Mouse (Mus musculus): ENCODE data around the gene Naa30.
"Not testable (repeated sequence)": the region's sequence is repeated elsewhere in the genome, so short reads cannot be mapped to it uniquely, and the experiment has no call there.

Gene Naa30

GRCm38 (mm10) chr14:49171867-49172581, at the start of gene Naa30:
Gene Naa30, plus strand, starts transcription at chr14:49172226.
- DNase-seq (ENCODE audit: low read depth) = peak; percentile 86

- DNase-seq (ENCODE audit: low read depth) = no peak
Measured at GRCm38 (mm10) chr14:49127162-49127779, 44.8 kb upstream of the Naa30 start.

- DNase-seq (ENCODE audit: low read depth) = no peak
Measured at GRCm38 (mm10) chr14:49128544-49129263, 43.3 kb upstream of the Naa30 start.

- no peak for DNase-seq (ENCODE audit: low read depth)
Measured at GRCm38 (mm10) chr14:49132391-49132790, 39.6 kb upstream of the Naa30 start.

DNA sequence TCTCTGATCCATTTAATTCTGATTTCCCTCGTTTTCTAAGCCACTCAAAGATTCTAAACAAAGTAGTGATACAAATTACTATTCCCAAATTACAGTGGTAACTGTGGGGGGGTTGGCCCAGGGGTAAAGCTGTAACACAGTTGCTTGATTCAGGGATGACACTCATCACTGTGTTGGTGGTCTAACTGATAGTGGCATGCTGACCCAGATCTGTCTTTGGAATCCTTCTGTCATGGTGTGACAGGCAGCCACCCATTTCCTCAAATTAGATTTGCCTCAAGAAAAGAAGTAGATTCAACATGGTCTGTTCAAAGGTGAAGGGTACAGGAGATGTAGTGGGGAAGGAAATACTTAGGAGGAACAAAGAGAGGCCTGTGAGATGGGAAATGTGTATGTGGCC, 33.9 kb upstream of the Naa30 start:
- no peak for DNase-seq (ENCODE audit: low read depth)

DNA sequence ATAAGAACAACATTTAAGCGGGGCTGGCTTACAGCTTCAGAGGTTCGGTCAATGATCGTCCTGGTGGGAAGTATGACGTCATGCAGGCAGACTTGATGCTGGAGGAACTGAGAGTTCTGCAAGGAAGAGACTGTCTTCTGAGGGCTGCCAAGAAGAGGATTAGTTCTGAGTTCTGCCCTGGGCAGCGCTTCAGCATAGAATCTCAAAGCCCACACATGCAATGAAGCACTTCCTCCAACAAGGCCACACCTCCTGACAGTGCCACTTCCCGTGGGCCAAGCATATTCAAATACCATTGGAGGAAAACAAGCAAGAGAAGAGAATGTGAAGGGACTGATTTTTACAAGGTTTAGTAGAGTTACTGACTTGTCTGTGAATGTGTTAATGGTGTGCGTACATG, 31.3 kb upstream of the Naa30 start:
- DNase-seq (ENCODE audit: low read depth) = no peak

DNA sequence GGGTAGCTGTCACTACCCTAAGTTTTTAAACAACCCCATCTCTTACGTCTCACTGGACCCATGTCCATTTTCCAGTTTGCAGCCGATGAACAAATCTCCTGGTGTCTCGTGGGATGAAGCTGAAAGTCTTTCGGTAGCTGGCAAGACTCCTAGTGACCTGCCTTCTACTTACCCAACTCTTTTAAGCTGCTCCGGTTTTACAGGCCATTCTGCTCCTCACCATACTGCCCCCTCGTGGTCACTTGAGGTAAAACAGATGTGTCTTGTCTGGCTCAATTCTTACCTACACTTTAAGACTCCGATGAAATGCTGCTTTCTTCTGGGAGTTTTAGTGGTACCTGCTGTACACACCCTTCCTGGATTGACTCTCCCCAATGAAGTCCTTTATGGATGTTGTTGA, 18.2 kb upstream of the Naa30 start:
- DNase-seq (ENCODE audit: low read depth) = peak; percentile 63

DNA sequence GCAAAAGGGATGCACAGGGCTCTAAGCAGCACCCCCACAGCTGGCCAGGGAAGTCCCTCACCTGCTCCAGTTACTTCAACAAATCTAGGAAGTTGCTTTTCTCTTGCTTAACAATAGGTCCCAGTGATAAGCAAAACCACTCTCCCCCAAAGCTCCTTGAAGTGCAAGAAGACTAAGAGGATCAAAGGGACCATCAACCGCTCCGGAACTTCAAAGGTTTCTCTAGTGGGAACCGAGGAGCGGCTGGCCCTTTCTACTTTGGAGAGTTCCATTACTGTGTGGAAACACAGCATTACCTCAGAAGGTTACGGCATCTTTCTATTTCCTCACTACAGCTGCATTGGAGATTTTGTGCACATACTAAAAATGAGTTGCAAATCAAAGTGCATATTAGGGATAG, 16.5 kb upstream of the Naa30 start:
- DNase-seq (ENCODE audit: low read depth) = no peak

- DNase-seq (ENCODE audit: low read depth) = no peak
Measured at GRCm38 (mm10) chr14:49158143-49158925, 13.7 kb upstream of the Naa30 start.

DNA sequence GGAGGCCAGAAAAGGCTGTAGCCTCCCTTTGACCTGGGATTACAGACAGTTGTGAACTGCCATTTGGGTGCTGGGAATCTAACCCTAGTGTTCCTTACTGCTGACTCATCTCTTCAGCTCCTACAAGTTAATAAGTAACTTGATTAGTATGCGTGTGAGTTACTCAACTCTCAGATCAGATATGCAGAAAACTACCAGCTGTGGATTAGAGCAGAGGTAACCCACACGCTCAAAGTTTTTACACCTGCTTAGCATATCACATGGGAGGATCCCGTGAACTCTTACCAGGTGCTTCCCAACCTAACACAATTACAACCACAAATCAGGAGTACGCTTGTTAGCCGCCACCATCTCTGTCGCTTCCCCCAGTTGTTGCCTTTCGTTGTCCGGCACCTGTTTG, 740 bp upstream of the Naa30 start:
- DNase-seq (ENCODE audit: low read depth) = no peak

GRCm38 (mm10) chr14:49172582-49172988, 559 bp downstream of the Naa30 start:
- peak; percentile 20 for DNase-seq (ENCODE audit: low read depth)

- DNase-seq (ENCODE audit: low read depth) = no peak
Measured at GRCm38 (mm10) chr14:49173290-49174135, 1.5 kb downstream of the Naa30 start.

GRCm38 (mm10) chr14:49179736-49180135, 7.7 kb downstream of the Naa30 start:
- DNase-seq (ENCODE audit: low read depth) = no peak

DNA sequence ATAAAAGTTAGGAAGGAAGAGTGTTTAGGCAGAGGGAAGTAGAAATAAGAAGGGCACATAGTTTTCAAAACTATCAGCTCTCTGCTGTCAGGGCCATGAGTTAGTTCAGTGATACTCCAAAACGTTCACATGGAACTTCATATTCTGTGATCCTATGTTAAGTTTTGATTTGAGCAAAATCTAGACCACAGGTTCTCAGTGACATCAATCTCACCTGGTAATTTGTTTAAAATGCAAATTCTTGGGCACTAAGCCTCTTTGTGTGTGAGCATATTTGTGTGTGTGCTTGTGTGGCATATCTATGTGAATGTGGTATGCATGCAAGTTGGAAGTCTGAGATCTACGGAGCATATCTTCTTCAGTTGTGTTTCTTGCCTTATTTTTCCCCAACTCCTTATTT, 14.2 kb downstream of the Naa30 start:
- DNase-seq (ENCODE audit: low read depth) = no peak

DNA sequence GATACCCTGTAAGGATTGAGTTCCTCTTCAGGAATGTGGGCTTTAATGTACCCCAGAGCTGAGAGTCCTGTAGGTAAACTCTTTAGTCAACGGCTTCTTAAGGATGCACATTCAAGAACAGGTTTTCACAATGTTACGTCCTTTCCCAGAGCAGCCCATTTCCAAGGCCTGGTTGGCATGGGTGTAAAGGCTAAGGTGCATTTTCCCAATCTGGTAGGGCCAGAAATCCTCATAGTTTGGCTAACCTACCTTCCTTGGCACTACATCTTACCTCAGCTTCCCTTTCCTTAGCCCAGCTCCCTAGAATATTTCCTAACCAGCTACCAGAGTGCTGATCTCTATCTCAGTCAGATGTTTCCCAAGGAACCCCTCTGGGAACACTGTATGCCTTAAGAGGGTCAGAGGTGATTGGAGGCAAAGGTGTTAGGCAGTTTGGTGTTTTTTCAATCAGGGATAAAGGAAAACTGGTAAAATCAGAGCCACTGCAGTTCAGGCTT, 25.1 kb downstream of the Naa30 start:
- DNase-seq (ENCODE audit: low read depth) = no peak

DNA sequence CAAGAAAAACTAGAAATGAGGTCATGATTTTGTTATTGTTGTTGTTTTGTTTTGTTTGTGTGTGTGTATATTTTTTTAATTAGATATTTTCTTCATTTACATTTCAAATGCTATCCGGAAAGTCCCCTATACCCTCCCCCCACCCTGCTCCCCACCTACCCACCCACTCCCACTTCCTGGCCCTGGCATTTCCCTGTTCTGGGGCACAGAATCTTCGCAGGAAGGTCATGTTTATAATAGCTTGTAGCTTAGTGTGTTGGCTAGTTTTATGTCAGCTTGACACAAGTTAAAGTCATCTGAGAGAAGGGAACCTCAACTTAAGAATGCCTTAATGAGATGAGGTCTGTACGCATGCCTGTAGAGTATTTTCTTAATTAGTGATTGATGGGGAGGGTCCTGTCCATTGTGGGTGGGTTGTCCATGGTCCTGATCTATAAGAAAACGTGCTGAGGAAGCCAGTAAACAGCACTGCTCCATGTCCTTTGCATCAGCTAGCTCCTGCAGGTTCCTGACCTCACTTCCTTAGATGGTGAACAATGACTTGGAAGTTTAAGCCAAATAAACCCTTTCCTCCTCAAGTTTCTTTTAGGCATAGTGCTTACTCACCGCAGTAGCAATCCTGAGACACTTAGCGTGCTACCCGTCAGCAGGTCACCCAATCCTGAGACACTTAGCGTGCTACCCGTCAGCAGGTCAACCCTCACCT, 29.2 kb downstream of the Naa30 start:
- DNase-seq (ENCODE audit: low read depth) = no peak

GRCm38 (mm10) chr14:49210215-49210614, 38.2 kb downstream of the Naa30 start:
- DNase-seq (ENCODE audit: low read depth) = not testable (repeated sequence)

DNA sequence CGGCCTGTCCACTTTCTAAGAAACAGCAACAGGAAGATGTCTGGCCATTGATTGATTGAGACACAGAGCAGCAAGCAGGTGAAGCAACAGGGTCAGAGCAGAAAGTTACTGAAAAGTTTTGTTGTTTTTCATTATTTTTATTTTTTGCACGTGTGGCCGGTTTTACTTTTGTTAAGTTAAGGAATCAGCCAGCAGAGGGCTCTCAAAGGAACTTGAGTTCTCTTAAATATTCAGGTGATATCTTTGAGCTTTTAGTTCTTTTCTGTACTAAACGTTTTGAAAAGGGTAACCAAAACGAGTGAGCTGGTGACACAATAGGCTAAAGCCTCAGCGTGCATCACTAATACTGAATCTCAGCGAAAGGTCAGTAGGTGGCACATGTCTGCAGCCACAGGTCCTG, 46.7 kb downstream of the Naa30 start:
- DNase-seq (ENCODE audit: low read depth) = no peak

GRCm38 (mm10) chr14:49219466-49220022, 47.5 kb downstream of the Naa30 start:
- not testable (repeated sequence) for DNase-seq (ENCODE audit: low read depth)

DNA sequence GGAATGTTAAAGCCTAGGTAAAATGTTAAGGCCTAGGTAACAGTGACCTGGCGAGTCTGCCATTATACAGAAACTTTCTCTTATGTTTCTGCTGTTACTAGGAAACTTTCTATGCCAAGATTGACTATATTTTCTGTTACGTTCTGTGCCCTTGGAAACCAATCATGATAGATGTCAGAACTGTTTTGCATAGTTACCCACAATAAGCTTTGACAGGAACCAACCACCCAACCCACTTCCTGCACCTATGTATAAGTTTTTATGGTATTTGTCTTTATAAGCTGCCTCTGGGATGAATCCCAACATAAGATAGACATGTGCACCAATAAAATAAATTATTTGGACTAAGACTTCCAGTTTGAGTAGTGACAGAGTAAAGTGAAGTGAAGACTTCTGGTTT, 49.7 kb downstream of the Naa30 start:
- no peak for DNase-seq (ENCODE audit: low read depth)
